Mouse (Mus musculus): ENCODE measurements around the gene Gm26661. TPM values are rescaled to one million over a fixed set of nuclear protein-coding genes. Genes with fewer than 3 reads are reported as not detected.

The Gm26661 gene
- not detected for total RNA-seq (2022)

DNA sequence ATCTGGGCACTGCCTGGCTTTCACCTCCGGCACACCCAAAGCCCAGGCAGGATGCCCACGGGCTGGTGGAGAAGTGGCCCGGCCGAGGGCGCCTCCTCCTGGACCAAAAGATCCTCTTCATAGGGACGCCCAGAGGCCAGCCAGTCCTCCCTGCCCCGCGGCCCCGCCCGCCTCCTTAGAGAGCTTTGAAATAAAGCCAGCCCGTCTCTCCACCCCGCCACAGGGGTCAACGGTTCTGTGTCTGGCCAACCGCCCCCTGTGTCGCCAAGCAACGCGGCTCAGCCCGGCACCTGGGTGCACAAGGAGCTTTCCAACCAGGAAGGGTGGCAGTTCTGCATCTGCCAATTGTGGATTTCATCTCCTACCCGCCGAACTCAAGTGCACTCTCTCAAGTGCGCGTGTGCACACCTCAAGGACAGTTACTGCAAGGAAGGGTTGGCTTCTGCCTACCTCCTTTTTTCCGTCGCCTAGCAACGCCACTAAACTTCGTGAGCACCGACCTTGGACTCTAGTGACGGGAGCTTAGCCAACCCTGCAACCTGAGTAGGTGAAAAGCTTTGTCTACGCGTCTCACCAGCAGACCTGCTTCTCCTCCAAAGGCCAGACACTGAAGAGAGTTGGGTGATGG is at the start of gene Gm26661:
Gene Gm26661, plus strand, starts transcription at position 56 of the 628 bp plus-strand sequence.
- DNase-seq (ENCODE audit: low spot score in 2 of 2), result no peak

DNA sequence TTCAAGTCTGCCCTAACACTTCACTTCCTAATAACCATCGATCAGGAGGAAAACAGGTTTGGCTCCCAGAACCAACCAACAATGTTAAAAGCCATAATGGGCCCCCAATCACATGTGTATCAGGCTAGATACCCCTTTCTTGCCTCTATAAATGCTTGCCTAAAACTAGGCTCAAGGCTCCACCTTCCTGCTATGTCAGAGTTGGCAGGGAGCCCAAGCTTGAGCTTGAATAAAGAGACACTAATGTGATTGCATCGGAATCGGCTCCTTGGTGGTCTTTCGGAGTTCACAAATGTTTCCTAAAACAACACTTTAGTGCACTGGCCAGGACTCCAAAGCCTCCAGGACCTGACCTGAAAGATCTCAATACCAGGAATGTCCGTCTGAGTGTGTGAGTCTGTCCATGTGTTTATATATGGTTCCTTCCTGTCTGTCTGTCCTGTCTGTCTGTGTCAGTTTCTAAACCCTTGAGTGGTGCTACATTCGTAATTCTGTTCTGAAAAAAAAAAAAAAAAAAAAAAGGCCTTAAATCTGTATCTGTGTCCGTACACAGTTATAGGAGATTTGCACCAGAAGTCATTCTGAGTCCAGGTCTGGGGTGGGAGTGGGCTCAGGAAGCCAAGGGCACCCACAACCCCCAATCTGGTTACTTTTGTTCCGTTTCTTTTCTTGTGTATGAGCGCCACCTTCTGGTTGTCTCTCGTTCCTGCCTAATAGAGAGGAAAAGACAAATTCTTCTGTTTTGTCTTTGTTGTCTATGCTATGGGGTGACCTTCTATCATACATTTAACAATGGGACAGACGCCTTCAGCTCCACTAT is 42.2 kb upstream of the Gm26661 start:
- peak in 1 of 2 experiments; percentile 35 for DNase-seq (ENCODE audit: low spot score in 2 of 2)

DNA sequence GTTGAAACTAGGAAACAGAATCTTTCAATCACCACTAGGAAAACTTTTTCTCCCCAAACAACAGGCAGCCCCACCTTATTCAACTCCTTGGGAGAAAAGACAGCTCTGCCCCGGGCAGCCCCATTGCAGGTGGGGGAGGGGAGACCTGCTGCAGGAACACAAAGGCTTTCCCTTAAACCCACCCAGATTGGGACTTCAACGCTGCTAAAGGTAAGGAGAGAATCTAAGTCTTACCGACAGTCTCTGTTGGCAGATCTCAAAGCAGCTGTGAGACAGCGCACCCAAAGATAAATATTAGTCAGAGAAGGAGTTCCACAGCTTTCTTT is 41.7 kb upstream of the Gm26661 start:
- no peak for DNase-seq (ENCODE audit: low spot score in 2 of 2)

DNA sequence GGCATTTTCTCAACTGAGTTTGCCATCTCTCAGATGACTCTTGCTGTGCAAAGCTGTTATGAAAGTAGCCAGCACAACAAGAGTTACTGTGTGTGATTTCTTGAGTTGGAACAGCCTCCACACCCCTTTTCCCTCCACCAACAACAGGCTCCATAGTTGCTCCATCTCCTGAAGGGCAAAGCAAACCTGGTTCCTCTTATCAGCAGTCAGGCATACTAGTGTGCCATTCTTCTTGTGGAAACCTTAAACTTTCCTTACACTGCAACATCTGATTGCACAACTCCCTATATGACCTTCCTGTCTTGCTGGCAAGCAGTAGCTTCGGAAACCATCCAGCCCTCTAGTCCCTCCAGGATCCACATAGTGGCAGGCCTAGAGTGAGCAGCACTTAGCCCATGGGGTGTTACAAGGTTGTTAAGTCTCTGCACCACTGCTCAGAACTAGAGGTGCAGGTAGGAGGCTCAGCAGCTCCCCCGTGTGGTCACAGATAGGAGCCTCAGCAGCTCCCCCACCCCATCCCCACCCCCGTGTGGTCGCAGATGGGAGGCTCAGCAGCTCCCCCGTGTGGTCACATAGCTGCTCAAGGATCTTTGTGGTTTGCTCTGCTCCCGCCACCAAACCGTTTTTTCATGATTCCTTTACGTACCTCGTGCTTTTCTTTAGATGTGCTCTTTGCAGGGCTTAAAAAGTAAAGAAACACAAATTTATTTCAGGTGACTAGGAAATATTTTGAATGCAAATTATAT is 25.6 kb upstream of the Gm26661 start:
- DNase-seq (ENCODE audit: low spot score in 2 of 2), result peak; percentile 42 to 74

DNA sequence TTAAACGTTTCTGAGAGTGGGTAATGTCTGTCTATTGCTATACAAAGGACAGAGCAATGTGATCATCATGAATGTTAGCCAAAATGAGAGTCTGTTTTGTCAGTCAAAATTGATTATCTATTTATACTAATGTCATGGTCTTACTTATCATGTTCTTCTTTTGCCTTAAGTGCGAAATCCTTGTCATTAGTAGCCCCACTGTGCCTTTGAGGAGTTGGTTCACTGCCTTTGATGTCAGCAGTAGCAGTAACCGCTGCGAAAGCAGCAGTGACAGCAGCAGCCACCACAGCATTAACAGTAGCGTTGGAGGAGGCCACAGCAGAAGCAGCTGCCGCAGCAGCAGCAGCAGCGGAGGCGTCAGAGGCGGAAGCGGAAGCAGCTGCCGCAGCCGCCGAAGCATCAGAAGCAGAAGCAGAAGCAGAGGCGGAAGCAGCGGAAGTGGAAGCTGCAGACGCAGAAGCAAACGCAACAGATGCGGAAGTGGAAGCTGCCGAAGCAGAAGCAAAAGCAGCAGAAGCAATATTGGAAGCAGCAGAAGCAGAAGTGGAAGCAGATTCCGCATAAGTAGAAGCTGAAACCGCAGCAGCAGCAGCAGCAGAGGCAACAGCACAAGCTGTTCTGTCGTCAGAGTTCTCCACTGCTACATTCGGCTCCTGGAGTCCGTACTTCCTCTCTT is 17.5 kb upstream of the Gm26661 start:
- DNase-seq (ENCODE audit: low spot score in 2 of 2), result peak; percentile 18 to 32

DNA sequence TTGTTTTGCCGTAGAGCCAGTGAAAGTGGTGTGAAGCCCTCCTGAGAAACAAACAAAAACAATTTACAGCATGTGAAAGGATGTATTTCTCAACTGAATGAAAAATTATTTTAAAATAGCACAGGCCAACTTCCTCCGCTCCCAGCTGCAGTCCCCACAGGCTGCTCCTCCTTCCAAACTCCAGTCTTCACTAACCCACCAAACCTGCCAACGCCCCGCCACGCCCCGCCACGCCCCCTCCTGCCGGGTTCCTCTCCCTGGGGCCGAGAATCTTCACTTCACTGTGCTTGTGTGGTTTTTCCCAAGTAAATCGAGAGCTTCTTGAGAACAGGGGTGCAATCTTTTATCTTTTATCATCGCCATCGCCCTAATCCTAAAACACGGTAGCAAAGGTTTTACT is 5.3 kb upstream of the Gm26661 start:
- no peak for DNase-seq (ENCODE audit: low spot score in 2 of 2)

DNA sequence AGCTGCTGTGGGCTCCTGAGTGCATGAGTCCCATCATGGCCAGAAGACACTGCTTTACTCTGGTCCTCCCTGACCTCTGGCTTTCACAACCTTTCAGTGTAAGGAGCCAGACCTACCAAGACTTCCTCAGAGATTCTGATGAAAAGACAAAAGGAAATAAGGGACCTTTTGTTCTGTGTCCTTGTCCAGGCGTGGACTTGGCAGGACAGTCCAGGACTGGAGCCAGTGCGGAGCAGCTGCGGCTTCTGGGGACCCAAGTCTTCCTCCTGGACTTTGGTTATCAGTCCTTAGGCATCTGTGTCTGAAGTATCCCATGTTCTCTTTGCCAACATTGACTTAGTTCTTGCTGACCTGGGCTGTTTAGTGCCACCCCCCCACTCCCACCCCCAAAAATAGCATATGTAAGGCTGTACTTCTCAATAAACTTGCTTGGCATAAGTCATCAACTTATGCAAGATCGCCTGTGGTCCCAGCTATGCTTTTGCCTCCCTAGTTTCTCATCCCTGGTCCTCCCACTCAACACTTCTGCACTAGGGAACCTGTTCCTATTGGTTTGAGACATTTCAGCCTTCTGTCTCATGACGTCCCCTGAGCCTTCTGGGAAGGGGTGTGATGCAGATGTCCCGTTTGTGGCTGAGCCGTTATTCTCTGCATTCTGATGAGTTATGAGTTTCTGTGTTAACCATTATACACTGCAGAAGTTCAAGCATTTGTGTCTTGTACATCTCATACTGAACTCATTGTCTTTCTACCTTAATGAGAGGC is 1.9 kb upstream of the Gm26661 start:
- no peak for DNase-seq (ENCODE audit: low spot score in 2 of 2)

DNA sequence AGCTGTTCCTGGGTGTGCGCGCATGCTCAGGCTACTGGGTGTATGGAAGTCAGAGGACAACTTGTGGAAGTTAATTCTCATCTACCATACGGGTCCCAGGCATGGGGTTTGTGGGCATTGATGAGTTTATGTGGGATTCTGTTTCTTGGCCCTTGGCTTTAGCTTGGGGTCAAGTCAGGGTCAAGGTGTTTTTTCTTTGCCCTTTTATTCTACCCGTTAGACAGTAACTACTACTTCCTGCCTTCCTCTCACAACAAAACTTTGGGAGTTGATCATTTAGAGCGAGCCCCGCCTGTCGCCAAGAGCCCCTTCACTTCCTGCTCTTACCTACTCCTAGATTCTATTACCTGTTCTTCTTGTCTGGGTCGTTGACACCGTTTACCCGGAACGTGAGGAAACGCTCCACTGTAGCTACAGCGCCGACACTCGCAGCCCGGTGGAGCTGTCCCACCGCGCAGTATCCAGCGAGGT is 291 bp upstream of the Gm26661 start:
- no peak for DNase-seq (ENCODE audit: low spot score in 2 of 2)

DNA sequence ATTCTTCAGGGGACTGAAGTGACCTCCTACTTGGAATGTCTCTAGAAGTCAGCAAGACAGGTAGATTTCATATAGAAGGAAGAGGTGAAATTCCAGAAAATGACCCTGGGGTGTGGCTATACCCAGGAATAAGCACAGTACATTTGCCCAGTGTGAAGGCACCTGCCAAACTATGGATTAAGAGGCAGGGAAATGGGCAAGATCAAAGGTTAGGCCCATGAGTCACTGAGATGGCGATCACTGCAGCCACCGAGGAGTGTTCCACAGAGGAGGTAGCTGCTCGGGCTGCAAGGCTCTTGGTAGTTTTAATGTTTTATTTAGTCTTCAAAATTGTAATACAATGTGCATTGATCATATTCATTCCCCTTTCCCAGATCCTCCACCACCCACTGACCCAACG is 4.6 kb downstream of the Gm26661 start:
- no peak for DNase-seq (ENCODE audit: low spot score in 2 of 2)

DNA sequence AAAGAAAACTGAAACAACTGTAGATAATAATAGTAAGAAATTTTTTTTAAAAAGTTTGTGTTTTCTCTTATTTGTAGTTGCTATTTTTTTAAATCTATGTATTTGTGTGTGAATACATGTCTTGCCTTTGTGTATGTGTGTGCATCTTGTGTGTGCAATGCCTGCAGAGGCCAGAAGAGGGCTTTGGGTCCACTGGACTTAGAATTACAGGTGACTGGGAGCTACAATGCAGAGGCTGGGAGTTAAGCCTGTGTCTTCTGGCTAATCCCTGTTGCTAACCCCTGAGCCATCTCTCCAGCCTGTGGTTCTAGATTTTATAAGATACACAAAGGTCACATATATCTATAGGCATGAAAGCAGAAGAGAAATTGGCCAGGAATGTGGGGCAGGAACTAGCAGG is 9.2 kb downstream of the Gm26661 start:
- no peak for DNase-seq (ENCODE audit: low spot score in 2 of 2)

DNA sequence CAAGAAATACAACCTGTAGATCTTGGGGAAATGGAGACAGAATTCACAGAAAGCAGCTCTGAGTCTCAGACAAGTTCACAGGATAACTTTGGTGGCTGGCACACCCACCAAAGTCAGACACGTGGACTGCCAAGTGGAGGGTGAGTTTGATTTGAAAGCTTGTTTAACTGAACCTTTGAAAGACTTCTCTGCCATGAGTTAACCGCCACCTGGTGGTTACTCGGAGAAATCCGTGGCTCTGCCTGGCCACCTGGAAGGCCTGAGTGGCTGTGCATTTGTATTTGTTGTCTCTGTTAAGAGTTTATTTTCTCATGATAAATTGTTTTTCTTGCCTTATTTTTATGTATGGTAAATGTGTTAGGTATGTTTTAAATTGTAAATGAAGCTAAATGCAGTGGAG is 10.4 kb downstream of the Gm26661 start:
- DNase-seq (ENCODE audit: low spot score in 2 of 2), result peak in 1 of 2 experiments; percentile 32

DNA sequence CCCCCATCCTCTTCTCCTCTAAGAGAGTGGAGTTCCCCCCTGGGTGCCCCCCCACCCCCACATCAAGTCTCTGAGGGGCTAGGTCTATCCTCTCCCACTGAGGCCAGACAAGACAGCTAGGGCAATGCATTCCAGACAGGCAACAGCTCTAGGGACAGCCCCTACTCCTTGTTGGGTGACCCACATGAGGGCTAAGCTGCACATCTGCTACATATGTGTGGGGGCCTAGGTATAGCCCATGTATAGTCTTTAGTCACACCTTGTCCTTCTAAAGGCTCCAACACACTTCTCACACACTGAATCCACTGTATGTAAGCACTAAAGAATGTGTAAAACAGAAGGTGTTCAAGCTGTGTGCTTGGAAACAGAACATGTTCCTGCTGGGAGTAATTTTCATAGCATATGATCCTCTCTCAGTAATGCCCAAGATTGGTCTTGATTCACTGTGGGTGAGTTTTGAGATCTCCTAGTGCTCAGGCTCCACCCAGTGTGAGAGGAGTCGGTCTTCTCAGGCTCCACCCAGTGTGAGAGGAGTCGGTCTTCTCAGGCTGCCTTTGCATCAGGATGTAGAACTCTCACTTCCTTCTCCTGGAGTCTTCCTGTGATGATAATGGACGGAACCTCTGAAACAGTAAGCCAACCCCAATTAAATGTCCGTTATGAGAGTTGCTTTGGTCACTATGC is 12.6 kb downstream of the Gm26661 start:
- DNase-seq (ENCODE audit: low spot score in 2 of 2), result no peak

DNA sequence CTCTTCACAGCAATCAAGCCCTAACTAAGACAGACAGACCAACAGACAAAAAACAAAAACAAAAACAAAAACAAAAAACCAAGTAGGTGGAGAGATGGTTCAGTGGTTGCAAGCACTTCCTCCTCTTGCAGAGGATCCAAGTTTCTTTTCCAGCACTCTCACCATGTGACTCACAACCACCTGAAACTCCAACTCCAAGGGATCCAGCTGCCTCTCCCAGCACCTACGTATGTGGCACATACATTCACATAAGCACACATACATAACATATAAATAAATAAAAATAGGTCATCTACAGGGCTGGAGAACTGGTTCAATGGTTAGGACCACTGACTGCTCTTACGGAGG is 13.1 kb downstream of the Gm26661 start:
- no peak for DNase-seq (ENCODE audit: low spot score in 2 of 2)

DNA sequence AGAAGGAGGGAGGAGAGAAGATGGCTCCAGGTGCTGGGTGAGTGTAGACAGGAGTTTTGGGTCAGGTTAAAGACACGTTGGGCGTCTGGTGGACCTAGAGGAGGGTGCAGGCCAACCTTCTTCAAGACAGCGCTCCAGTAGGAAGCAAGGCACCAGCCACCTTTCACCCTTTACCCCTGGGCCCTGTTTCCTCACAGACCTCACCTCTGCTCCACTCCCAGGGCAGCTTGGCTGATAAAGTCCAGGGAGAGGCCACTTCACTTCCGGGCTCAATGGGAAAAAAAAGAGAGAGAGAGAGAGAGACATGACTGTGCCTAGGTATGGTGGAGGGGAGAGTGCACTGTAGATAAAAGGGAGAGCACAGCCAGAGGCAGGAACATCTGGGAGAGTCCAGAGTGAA is 16.3 kb downstream of the Gm26661 start:
- DNase-seq (ENCODE audit: low spot score in 2 of 2), result no peak

DNA sequence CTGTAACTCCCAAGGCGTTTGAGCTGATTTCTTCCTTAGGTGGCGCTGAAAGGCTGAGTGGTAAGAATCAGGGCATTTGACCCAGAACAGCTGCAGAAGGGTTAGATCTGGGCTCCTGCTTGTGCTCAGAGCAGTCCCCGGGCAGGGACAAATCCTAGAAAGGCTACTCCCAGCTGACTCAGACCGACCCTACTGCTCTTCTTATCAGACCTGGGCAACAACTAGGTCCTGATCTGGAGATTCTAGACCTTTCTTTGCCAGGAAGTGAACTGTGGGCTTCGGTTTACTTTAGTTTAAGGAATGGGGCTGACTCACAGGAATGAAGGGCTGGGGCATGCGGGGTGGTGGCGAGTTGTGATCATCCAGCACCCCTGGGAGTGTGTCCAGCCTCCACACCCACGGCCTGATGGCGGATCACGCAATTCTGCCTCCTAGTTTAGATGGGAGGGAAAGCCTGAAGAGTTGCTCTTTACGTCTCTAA is 17.2 kb downstream of the Gm26661 start:
- no peak for DNase-seq (ENCODE audit: low spot score in 2 of 2)

DNA sequence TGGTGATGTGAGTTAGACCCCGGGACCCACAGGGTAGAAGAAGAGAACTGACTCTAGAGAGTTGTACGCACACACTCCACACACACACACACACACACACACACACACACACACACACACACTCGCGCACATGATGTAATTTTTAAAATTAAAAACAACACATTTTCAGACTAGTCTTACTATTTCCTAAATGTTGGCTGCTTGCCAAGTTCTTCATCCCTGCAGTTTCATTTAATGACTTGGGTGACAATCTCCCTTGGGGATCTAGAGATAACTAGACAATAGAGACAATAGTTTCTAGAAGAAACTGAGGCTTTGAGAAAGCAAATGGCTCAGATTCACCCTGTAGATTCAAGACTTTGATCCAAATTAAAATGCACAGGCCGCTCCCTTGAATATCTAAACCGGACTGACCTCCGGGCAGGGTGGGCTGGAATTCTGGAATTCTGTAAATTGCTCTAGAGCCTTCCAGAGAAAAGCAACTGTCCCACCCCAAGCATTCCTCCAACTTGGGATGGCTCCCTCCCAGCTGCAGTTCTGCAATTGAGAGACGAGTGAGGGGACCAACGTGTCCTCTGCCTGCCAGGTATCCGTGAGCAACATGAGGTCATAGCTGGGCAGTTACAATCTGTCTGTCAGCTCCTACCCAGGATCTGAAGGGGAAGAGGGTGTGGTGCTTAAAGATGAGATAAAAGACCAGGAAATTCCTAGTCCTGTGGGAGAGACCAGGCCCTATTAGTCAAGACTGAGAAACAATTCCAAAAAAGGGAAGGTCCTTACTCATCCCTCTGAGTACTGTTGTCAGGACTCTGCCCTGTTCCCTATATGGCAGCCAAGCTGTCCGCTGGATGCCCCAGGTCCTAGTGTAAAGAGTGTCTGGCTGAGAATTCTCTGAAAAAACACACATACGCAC is 17.9 kb downstream of the Gm26661 start:
- DNase-seq (ENCODE audit: low spot score in 2 of 2), result no peak

DNA sequence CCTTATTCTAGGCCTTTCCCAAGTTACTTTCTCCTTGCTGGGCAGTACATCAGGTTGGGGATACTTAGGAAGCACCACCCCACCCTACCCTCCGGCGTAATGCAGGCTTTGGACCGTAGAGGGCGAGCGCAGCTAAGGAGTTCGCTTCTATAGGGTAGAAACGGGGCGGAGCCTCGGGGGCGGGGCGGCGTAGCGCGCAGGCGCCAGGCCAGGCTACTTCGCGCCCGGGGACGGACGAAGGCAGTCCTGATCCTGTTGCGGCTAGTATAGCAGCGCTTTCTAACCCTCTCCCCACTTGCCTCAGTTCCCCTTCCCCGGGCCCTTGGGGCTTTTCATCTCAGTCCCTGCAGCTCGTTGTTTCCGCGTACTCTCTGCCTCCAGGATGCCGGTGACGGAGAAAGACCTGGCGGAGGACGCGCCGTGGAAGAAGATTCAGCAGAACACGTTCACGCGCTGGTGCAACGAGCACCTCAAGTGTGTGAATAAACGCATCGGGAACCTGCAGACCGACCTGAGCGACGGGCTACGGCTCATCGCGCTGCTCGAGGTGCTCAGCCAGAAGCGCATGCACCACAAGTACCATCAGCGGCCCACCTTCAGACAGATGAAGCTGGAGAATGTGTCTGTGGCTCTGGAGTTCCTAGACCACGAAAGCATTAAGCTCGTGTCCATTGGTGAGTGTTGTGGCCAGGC is 26.5 kb downstream of the Gm26661 start, which contains the start of gene Flnb:
Gene Flnb, plus strand, starts transcription at position 188 of the 693 bp plus-strand sequence.
- peak; percentile 91 to 96 for DNase-seq (ENCODE audit: low spot score in 2 of 2)

DNA sequence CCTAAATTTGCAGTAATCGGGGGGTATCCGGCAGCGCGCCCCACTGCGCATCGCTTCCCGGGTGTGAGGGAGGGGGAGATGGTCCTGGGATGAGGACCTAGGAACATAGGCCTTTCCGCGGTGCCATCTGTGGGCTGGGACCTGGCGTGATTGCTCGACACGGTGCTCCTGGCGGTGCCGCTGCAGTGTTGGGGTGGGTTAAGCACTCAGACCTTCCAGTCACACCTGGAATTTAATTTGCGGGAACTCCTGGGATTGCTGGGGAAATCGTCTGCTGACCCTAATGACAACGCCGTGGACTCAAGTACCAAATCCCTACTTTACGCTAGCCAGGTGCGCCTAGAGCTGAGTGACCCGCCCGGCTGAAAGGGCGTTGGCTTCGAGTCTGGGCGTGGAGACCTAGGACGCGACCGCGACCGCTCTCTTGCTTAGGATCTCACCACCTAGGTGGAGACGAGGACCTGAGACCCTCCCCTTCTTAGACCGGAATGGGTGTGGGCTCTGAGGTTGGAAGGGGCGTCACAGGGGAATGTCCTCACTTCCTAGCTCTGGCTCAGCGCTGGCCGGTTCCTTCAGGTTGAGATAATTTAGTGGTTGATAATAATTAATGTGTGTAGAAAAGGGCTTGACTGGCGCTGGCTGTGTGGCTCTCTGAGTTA is 27.2 kb downstream of the Gm26661 start:
- DNase-seq (ENCODE audit: low spot score in 2 of 2), result no peak
